Mouse (Mus musculus) stomach, postnatal 0 days (tissue): ENCODE results near the gene A530032D15Rik.
"Not testable (repeated sequence)": the region's sequence is repeated elsewhere in the genome, so short reads cannot be mapped to it uniquely, and the experiment has no call there.

Source experiments
- CTCF ChIP-seq: IDR thresholded peaks from 2 replicates; pipeline ENCODE4 v1.5.1; 2016; ENCODE audit warnings: antibody characterized with exemption, low read depth, mild to moderate bottlenecking, moderate library complexity
- EP300 ChIP-seq: optimal IDR thresholded peaks from 2 replicates; pipeline ENCODE3; 2016; ENCODE audit warnings: antibody characterized with exemption

GRCm38 (mm10) chr1:85106013-85106412, 3.6 kb downstream of the A530032D15Rik start:
- not testable (repeated sequence) for TF ChIP-seq CTCF, EP300
